Mouse (Mus musculus) embryo, embryonic 11 days (tissue): Measurements from ENCODE around the gene Mtx1.

Source experiments
- DNase-seq: peaks from one replicate; pipeline ENCODE4 v3.0.0-alpha.2; 2015

Mtx1 gene

GRCm38 (mm10) chr3:89213803-89214530 lies 12.9 kb downstream of the Mtx1 start:
- DNase-seq, result peak; percentile 99

GRCm38 (mm10) chr3:89210731-89211130 lies 16.2 kb downstream of the Mtx1 start:
- DNase-seq, result no peak

GRCm38 (mm10) chr3:89210162-89210561 lies 16.7 kb downstream of the Mtx1 start:
- no peak for DNase-seq

GRCm38 (mm10) chr3:89209731-89210130 lies 17.2 kb downstream of the Mtx1 start:
- no peak for DNase-seq

- DNase-seq, result no peak
Measured at GRCm38 (mm10) chr3:89208736-89209135, 18.2 kb downstream of the Mtx1 start.

GRCm38 (mm10) chr3:89208075-89208657 lies 18.7 kb downstream of the Mtx1 start:
- no peak for DNase-seq

GRCm38 (mm10) chr3:89206695-89207094 lies 20.2 kb downstream of the Mtx1 start:
- DNase-seq, result no peak

GRCm38 (mm10) chr3:89206079-89206478 lies 20.8 kb downstream of the Mtx1 start:
- no peak for DNase-seq

GRCm38 (mm10) chr3:89203142-89203514 lies 23.8 kb downstream of the Mtx1 start:
- DNase-seq, result no peak

- DNase-seq, result peak; percentile 93
Measured at GRCm38 (mm10) chr3:89202253-89203141, 24.4 kb downstream of the Mtx1 start, which contains the start of gene Gba. Gene Gba (plus strand): TSS chr3:89202928.

- DNase-seq, result no peak
Measured at GRCm38 (mm10) chr3:89199839-89200238, 27.0 kb downstream of the Mtx1 start.

GRCm38 (mm10) chr3:89195979-89196877 lies 30.7 kb downstream of the Mtx1 start:
- DNase-seq, result peak; percentile 97

- no peak for DNase-seq
Measured at GRCm38 (mm10) chr3:89193853-89194252, 33.0 kb downstream of the Mtx1 start.

GRCm38 (mm10) chr3:89193351-89193750 lies 33.5 kb downstream of the Mtx1 start:
- no peak for DNase-seq

GRCm38 (mm10) chr3:89190436-89190835 lies 36.5 kb downstream of the Mtx1 start:
- no peak for DNase-seq

- DNase-seq, result no peak
Measured at GRCm38 (mm10) chr3:89188478-89188875, 38.4 kb downstream of the Mtx1 start.

- no peak for DNase-seq
Measured at GRCm38 (mm10) chr3:89187690-89188477, 39.0 kb downstream of the Mtx1 start.

- DNase-seq, result no peak
Measured at GRCm38 (mm10) chr3:89187197-89187596, 39.7 kb downstream of the Mtx1 start.

GRCm38 (mm10) chr3:89183959-89184315 lies 43.0 kb downstream of the Mtx1 start:
- no peak for DNase-seq

GRCm38 (mm10) chr3:89183058-89183958 lies 43.6 kb downstream of the Mtx1 start, which contains the start of gene Fam189b:
Gene Fam189b (plus strand): TSS chr3:89183143.
- peak; percentile 92 for DNase-seq
